13 mouse cellular contexts compared by ENCODE assay signal in the genomic region with DNA sequence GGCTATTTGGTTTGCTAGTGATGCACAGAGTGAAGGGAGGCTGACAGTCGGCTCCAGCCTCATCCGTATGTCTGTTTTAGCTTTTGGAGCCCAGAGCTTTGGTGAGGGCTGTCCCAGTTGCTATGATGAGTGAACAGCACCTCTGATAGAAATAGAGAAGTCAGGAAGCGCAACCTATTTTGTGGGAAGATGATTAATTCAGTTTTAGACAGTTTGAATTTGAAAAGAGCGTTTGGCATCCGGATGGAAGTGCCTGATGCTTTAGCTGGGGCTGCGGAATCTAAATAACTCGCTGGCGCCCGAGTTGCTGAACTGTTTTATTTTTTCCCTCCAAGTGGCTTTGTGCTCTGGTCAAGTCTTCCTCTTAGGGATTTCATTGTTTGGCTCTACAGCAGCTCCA.
"Had no signal": no experiment of that assay in that cellular context is flagged by ENCODE, and none has a peak within 500 bp of the region (broad histone marks: within the 10 kb centered on the region; RNA-seq: fewer than 3 reads in every experiment).

No protein-coding gene starts in this region.

- H3K27me3 ChIP-seq: intestine, embryonic 15.5 days; kidney, embryonic 15.5 days; limb, embryonic 12.5 days; liver, embryonic 13.5 days; lung, embryonic 15.5 days; midbrain, embryonic 12.5 days; neural tube, embryonic 13.5 days had no signal

- ATAC-seq: intestine, embryonic 15.5 days; liver, postnatal 0 days; midbrain, embryonic 16.5 days had no signal

- H3K4me3 ChIP-seq: intestine, embryonic 15.5 days; kidney, embryonic 15.5 days; limb, embryonic 12.5 days; liver, embryonic 13.5 days; lung, embryonic 15.5 days; midbrain, embryonic 12.5 days; neural tube, embryonic 13.5 days had no signal

- H3K27ac ChIP-seq: intestine, embryonic 15.5 days; kidney, embryonic 15.5 days; limb, embryonic 12.5 days; liver, embryonic 13.5 days; lung, embryonic 15.5 days; midbrain, embryonic 12.5 days; neural tube, embryonic 13.5 days had no signal

- H3K4me1 ChIP-seq: intestine, embryonic 15.5 days; kidney, embryonic 15.5 days; limb, embryonic 12.5 days; liver, embryonic 13.5 days; lung, embryonic 15.5 days; midbrain, embryonic 12.5 days; neural tube, embryonic 13.5 days had no signal

- H3K9me3 ChIP-seq: intestine, embryonic 15.5 days; kidney, embryonic 15.5 days; limb, embryonic 12.5 days; lung, embryonic 15.5 days; midbrain, embryonic 12.5 days; neural tube, embryonic 13.5 days had no signal

- DNase-seq: kidney, adult 2 months; kidney, postnatal 14 days; liver; liver, embryonic 13.5 days; liver, postnatal 0 days; thymus, postnatal 14 days had no signal

- H3K36me3 ChIP-seq: intestine, embryonic 15.5 days; kidney, embryonic 15.5 days; limb, embryonic 12.5 days; liver, embryonic 13.5 days; lung, embryonic 15.5 days; midbrain, embryonic 12.5 days; neural tube, embryonic 13.5 days had no signal
